Mouse (Mus musculus): ENCODE measurements around the gene Wdr61. TPM values are rescaled to one million over a fixed set of nuclear protein-coding genes. Genes with fewer than 3 reads are reported as not detected.

Wdr61 gene
- polyA plus RNA-seq, 1 experiment from 2014 or later: 93.2 TPM

GRCm38 (mm10) chr9:54673887-54674286 is 60.4 kb downstream of the Wdr61 start:
- Histone ChIP-seq H3K27me3 (peaks cover 3% of the 10 kb centered on the region; the same call in 1 of the 2 replicates), H3K4me3 (no peak overlapping the region), H3K4me1 (replicated peaks) (no peaks in the 10 kb centered on the region), H3K27ac (no peak overlapping the region), H3K4me2 (no peak overlapping the region), H3K9me3 (replicated peaks) (no peaks in the 10 kb centered on the region), H3K9ac (no peak overlapping the region), H3K36me3 (no peaks in the 10 kb centered on the region)
- 87% methylated on average over 13 of the region's 13 CpGs for WGBS
- no peak for ATAC-seq (replicated peaks; ENCODE audit: insufficient number of reproducible peaks, insufficient read depth, low FRiP score, low read depth)

GRCm38 (mm10) chr9:54671962-54672361 is 62.4 kb downstream of the Wdr61 start:
- H3K9me3 ChIP-seq (replicated peaks): no peaks in the 10 kb centered on the region
- H3K36me3 ChIP-seq: no peaks in the 10 kb centered on the region
- no peaks in the 10 kb centered on the region for H3K4me1 ChIP-seq (replicated peaks)
- WGBS: 71% methylated on average over 3 of the region's 3 CpGs
- no peak overlapping the region for H3K4me3 ChIP-seq
- H3K27ac ChIP-seq: no peak overlapping the region
- H3K9ac ChIP-seq: no peak overlapping the region
- ATAC-seq (replicated peaks; ENCODE audit: insufficient number of reproducible peaks, insufficient read depth, low FRiP score, low read depth): no peak
- no peak overlapping the region for H3K4me2 ChIP-seq
- no peaks in the 10 kb centered on the region for H3K27me3 ChIP-seq

- no peaks in the 10 kb centered on the region for H3K36me3 ChIP-seq
- WGBS: 61% methylated on average over 4 of the region's 4 CpGs
- no peaks in the 10 kb centered on the region for H3K9me3 ChIP-seq (replicated peaks)
- no peak overlapping the region for H3K9ac ChIP-seq
- no peaks in the 10 kb centered on the region for H3K27me3 ChIP-seq
- no peak overlapping the region for H3K27ac ChIP-seq
- ATAC-seq (replicated peaks; ENCODE audit: insufficient number of reproducible peaks, insufficient read depth, low FRiP score, low read depth): no peak
- H3K4me3 ChIP-seq: no peak overlapping the region
- no peaks in the 10 kb centered on the region for H3K4me1 ChIP-seq (replicated peaks)
- H3K4me2 ChIP-seq: no peak overlapping the region
Measured at GRCm38 (mm10) chr9:54668455-54668854, 65.9 kb downstream of the Wdr61 start.

GRCm38 (mm10) chr9:54666116-54666515 is 68.2 kb downstream of the Wdr61 start:
- Histone ChIP-seq H3K4me1 (replicated peaks) (no peaks in the 10 kb centered on the region; the same call in 1 of the 2 replicates), H3K4me3 (no peak overlapping the region), H3K9me3 (replicated peaks) (no peaks in the 10 kb centered on the region), H3K36me3 (no peaks in the 10 kb centered on the region), H3K9ac (no peak overlapping the region), H3K27me3 (no peaks in the 10 kb centered on the region), H3K4me2 (no peak overlapping the region), H3K27ac (no peak overlapping the region)
- no peak for ATAC-seq (replicated peaks; ENCODE audit: insufficient number of reproducible peaks, insufficient read depth, low FRiP score, low read depth)
- WGBS: 94% methylated on average over 3 of the region's 3 CpGs

Small RNA genes lying within 50 kb of the gene (microRNA-seq; reads per million reads assigned to microRNA genes)
- not detected for gene Mir5710

Other genes with a start within 250 kb of the Wdr61 start
- gene Dmxl2, start 232.9 kb downstream of the Wdr61 start, polyA plus RNA-seq (2015; fragmentation: Nextera tagmentation; extraction: Ambion mirVana): 7.2 and 7.5 TPM in 2 replicates
- gene Sh2d7, start 195.5 kb downstream of the Wdr61 start, polyA plus RNA-seq (2015; fragmentation: Nextera tagmentation; extraction: Ambion mirVana): not detected in 2 replicates
- gene Cib2, start 174.3 kb downstream of the Wdr61 start, polyA plus RNA-seq (2015; fragmentation: Nextera tagmentation; extraction: Ambion mirVana): 5.3 and 5.6 TPM in 2 replicates
- 393 and 522 TPM in 2 replicates for gene Idh3a, start 148.2 kb downstream of the Wdr61 start, polyA plus RNA-seq (2015; fragmentation: Nextera tagmentation; extraction: Ambion mirVana)
- gene Acsbg1, start 72.6 kb downstream of the Wdr61 start, polyA plus RNA-seq (2015; fragmentation: Nextera tagmentation; extraction: Ambion mirVana): 0.32 TPM in 1 of 2 replicates, not detected in the other
- gene Dnaja4, start 35.6 kb downstream of the Wdr61 start, polyA plus RNA-seq (2015; fragmentation: Nextera tagmentation; extraction: Ambion mirVana): 25.8 and 27.8 TPM in 2 replicates
- gene Crabp1, start 30.2 kb upstream of the Wdr61 start, polyA plus RNA-seq (2015; fragmentation: Nextera tagmentation; extraction: Ambion mirVana): 9.1 and 23.6 TPM in 2 replicates
- 18.2 and 19.7 TPM in 2 replicates for gene Ireb2, start 129.3 kb upstream of the Wdr61 start, polyA plus RNA-seq (2015; fragmentation: Nextera tagmentation; extraction: Ambion mirVana)
- gene Hykk, start 182.8 kb upstream of the Wdr61 start, polyA plus RNA-seq (2015; fragmentation: Nextera tagmentation; extraction: Ambion mirVana): 2.1 and 2.6 TPM in 2 replicates
- gene Psma4, start 216.3 kb upstream of the Wdr61 start, polyA plus RNA-seq (2015; fragmentation: Nextera tagmentation; extraction: Ambion mirVana): 201 and 205 TPM in 2 replicates
- gene AY074887, start 216.5 kb upstream of the Wdr61 start, polyA plus RNA-seq (2015; fragmentation: Nextera tagmentation; extraction: Ambion mirVana): 0.62 and 0.87 TPM in 2 replicates
- gene Chrna5, start 246.4 kb upstream of the Wdr61 start, polyA plus RNA-seq (2015; fragmentation: Nextera tagmentation; extraction: Ambion mirVana): 0.14 and 0.27 TPM in 2 replicates